Comparison of ENCODE assay signal across 10 mouse cellular contexts in genomic region chr11:102728614-102729013, GRCm38 (mm10). TPM values are rescaled to one million over a fixed set of nuclear protein-coding genes. Genes with fewer than 3 reads are reported as not detected.
DNase-seq lines count a peak whose midpoint lies in the region; ATAC-seq lines count a peak whose summit lies in the region.
"Had no signal": no experiment of that assay in that cellular context is flagged by ENCODE, and none has a peak within 500 bp of the region (broad histone marks: within the 10 kb centered on the region; RNA-seq: fewer than 3 reads in every experiment).

No protein-coding gene starts in this region.

- ATAC-seq in hindbrain, embryonic 14.5 days (ENCODE audit: low FRiP score): no peak
- ATAC-seq in hindbrain, embryonic 12.5 days (ENCODE audit: low FRiP score): no peak
- no peak for ATAC-seq in forebrain, embryonic 12.5 days (ENCODE audit: low FRiP score)

- H3K9me3 ChIP-seq in hindbrain, embryonic 14.5 days (ENCODE audit: control insufficient read depth, low read length): no peaks in the 10 kb centered on the region
- no peaks in the 10 kb centered on the region for H3K9me3 ChIP-seq in hindbrain, embryonic 12.5 days (replicated peaks)
- H3K9me3 ChIP-seq in forebrain, embryonic 12.5 days: no peaks in the 10 kb centered on the region
- H3K9me3 ChIP-seq: embryonic facial prominence, embryonic 15.5 days; midbrain, embryonic 12.5 days had no signal

- no peaks in the 10 kb centered on the region for H3K36me3 ChIP-seq in hindbrain, embryonic 14.5 days (replicated peaks; ENCODE audit: control insufficient read depth, insufficient read depth)
- no peaks in the 10 kb centered on the region for H3K36me3 ChIP-seq in hindbrain, embryonic 12.5 days
- no peaks in the 10 kb centered on the region for H3K36me3 ChIP-seq in forebrain, embryonic 12.5 days (replicated peaks)
- H3K36me3 ChIP-seq: embryonic facial prominence, embryonic 15.5 days; midbrain, embryonic 12.5 days had no signal

- peak; percentile 73 for DNase-seq in hindbrain, embryonic 14.5 days (ENCODE audit: low spot score)
- DNase-seq in 416B (ENCODE audit: low read depth): peak; percentile 94
- peak; percentile 89 for DNase-seq in NIH3T3 (ENCODE audit: low read depth)
- peak; percentile 72 for DNase-seq in forelimb bud, embryonic 11.5 days (ENCODE audit: low read depth, low spot score)
- peak; percentile 38 for DNase-seq in layer of hippocampus, adult 9-11 months
- no peak for DNase-seq in frontal cortex, postnatal 14 days (ENCODE audit: low spot score in 2 of 2)

- H3K4me2 ChIP-seq in hindbrain, embryonic 14.5 days (replicated peaks): no peak overlapping the region
- no peak overlapping the region for H3K4me2 ChIP-seq in hindbrain, embryonic 12.5 days (replicated peaks)
- H3K4me2 ChIP-seq in forebrain, embryonic 12.5 days: no peak overlapping the region
- H3K4me2 ChIP-seq: embryonic facial prominence, embryonic 15.5 days; midbrain, embryonic 12.5 days had no signal

- no peak overlapping the region for H3K27ac ChIP-seq in hindbrain, embryonic 14.5 days
- no peak overlapping the region for H3K27ac ChIP-seq in hindbrain, embryonic 12.5 days
- no peak overlapping the region for H3K27ac ChIP-seq in forebrain, embryonic 12.5 days
- H3K27ac ChIP-seq: embryonic facial prominence, embryonic 15.5 days; midbrain, embryonic 12.5 days had no signal

- 38% methylated on average over 7 of the region's 7 CpGs for WGBS in hindbrain, embryonic 14.5 days
- WGBS in hindbrain, embryonic 12.5 days: 38% methylated on average over 7 of the region's 7 CpGs
- WGBS in forebrain, embryonic 12.5 days: 38% methylated on average over 7 of the region's 7 CpGs

- no peak overlapping the region for H3K4me3 ChIP-seq in hindbrain, embryonic 14.5 days (replicated peaks; ENCODE audit: low read length)
- no peak overlapping the region for H3K4me3 ChIP-seq in hindbrain, embryonic 12.5 days
- no peak overlapping the region for H3K4me3 ChIP-seq in forebrain, embryonic 12.5 days (replicated peaks)
- H3K4me3 ChIP-seq: embryonic facial prominence, embryonic 15.5 days; midbrain, embryonic 12.5 days had no signal

- no peak overlapping the region for H3K9ac ChIP-seq in hindbrain, embryonic 14.5 days
- H3K9ac ChIP-seq in hindbrain, embryonic 12.5 days: no peak overlapping the region
- no peak overlapping the region for H3K9ac ChIP-seq in forebrain, embryonic 12.5 days
- H3K9ac ChIP-seq: embryonic facial prominence, embryonic 15.5 days; midbrain, embryonic 12.5 days had no signal

- no peaks in the 10 kb centered on the region for H3K4me1 ChIP-seq in hindbrain, embryonic 14.5 days (replicated peaks; ENCODE audit: control insufficient read depth, insufficient read depth, low read length)
- H3K4me1 ChIP-seq in hindbrain, embryonic 12.5 days: no peaks in the 10 kb centered on the region
- no peaks in the 10 kb centered on the region for H3K4me1 ChIP-seq in forebrain, embryonic 12.5 days
- H3K4me1 ChIP-seq: embryonic facial prominence, embryonic 15.5 days; midbrain, embryonic 12.5 days had no signal

- no peaks in the 10 kb centered on the region for H3K27me3 ChIP-seq in hindbrain, embryonic 14.5 days (ENCODE audit: control insufficient read depth, insufficient read depth, low read length)
- no peaks in the 10 kb centered on the region for H3K27me3 ChIP-seq in hindbrain, embryonic 12.5 days
- H3K27me3 ChIP-seq in forebrain, embryonic 12.5 days: no peaks in the 10 kb centered on the region
- H3K27me3 ChIP-seq: embryonic facial prominence, embryonic 15.5 days; midbrain, embryonic 12.5 days had no signal

RNA-seq across cellular contexts. Expression of gene Ccdc43, which starts 31.0 kb away (rescaled TPM):
- polyA plus RNA-seq in hindbrain, embryonic 14.5 days (2014; fragmentation: Nextera tagmentation; extraction: Ambion mirVana): 31.3 and 38.4 TPM in 2 replicates
- 44.0 and 48.0 TPM in 2 replicates for polyA plus RNA-seq in hindbrain, embryonic 12.5 days (2016; fragmentation: Nextera tagmentation; extraction: Ambion mirVana)
- 55.1 and 57.7 TPM in 2 replicates for polyA plus RNA-seq in forebrain, embryonic 12.5 days (2016; fragmentation: Nextera tagmentation; extraction: Ambion mirVana)

RNA-seq across cellular contexts. Expression of gene Adam11, which starts 32.6 kb away (rescaled TPM):
- 19.2 and 24.1 TPM in 2 replicates for polyA plus RNA-seq in hindbrain, embryonic 14.5 days (2014; fragmentation: Nextera tagmentation; extraction: Ambion mirVana)
- 33.3 and 35.3 TPM in 2 replicates for polyA plus RNA-seq in hindbrain, embryonic 12.5 days (2016; fragmentation: Nextera tagmentation; extraction: Ambion mirVana)
- polyA plus RNA-seq in forebrain, embryonic 12.5 days (2016; fragmentation: Nextera tagmentation; extraction: Ambion mirVana): 22.7 and 23.0 TPM in 2 replicates

Comparison
In these comparisons a context has a peak if more than half of its experiments do, and no peak if none do; other contexts are left out.
1. DNase-seq: peak in hindbrain, embryonic 14.5 days (single experiment), 416B (single experiment), NIH3T3 (single experiment), forelimb bud, embryonic 11.5 days (single experiment) and layer of hippocampus, adult 9-11 months (single experiment); none in frontal cortex, postnatal 14 days (0 of 2).